Mouse (Mus musculus) hindbrain, embryonic 16.5 days (tissue): ENCODE data around the gene Mrpl19. TPM values are rescaled to one million over a fixed set of nuclear protein-coding genes. Genes with fewer than 3 reads are reported as not detected.

Experiments
- ATAC-seq: fragments of 200-750 bp; cut with Nextera tagmentation; 2 replicates; pipeline ENCODE4 v1.8.0; 2017; ENCODE audit warnings: moderate TSS enrichment, moderate library complexity
- H3K27ac ChIP-seq: fragments of 300-500 bp; sonication (generic); 2 replicates; pipeline ENCODE4 v1.5.1; 2014; ENCODE audit warnings: low read depth, mild to moderate bottlenecking, control low read depth, low read length, moderate library complexity
- H3K27me3 ChIP-seq: fragments of 300-500 bp; sonication (generic); replicated peaks from 2 replicates; pipeline ENCODE4 v1.6.1; 2014; ENCODE audit warnings: low read length; ENCODE audit not compliant: control insufficient read depth, insufficient read depth
- H3K36me3 ChIP-seq: fragments of 300-500 bp; sonication (generic); 2 replicates; pipeline ENCODE4 v1.6.1; 2014; ENCODE audit warnings: mild to moderate bottlenecking, low read length, moderate library complexity, mixed read lengths; ENCODE audit not compliant: control insufficient read depth, insufficient read depth
- H3K4me1 ChIP-seq: fragments of 300-500 bp; sonication (generic); 2 replicates; pipeline ENCODE4 v1.6.1; 2014; ENCODE audit warnings: low read depth, low read length; ENCODE audit not compliant: control insufficient read depth, insufficient read depth
- H3K4me2 ChIP-seq: fragments of 300-500 bp; sonication (generic); 2 replicates; pipeline ENCODE4 v1.6.1; 2014; ENCODE audit warnings: mild to moderate bottlenecking, low read length, control low read depth, moderate library complexity
- H3K4me3 ChIP-seq: fragments of 300-500 bp; sonication (generic); 2 replicates; pipeline ENCODE4 v1.5.1; 2014; ENCODE audit warnings: mild to moderate bottlenecking, low read length, control low read depth, moderate library complexity
- H3K9ac ChIP-seq: fragments of 300-500 bp; sonication (generic); 2 replicates; pipeline ENCODE4 v1.6.1; 2014; ENCODE audit warnings: low read depth, mild to moderate bottlenecking, control low read depth, low read length, moderate library complexity
- H3K9me3 ChIP-seq: fragments of 300-500 bp; sonication (generic); 2 replicates; pipeline ENCODE4 v1.6.1; 2014; ENCODE audit warnings: mild to moderate bottlenecking, low read length, moderate library complexity; ENCODE audit not compliant: control insufficient read depth
- WGBS: fragments of 180-500 bp; shearing (Covaris S2); extraction: QIAGEN DNeasy Blood & Tissue Kit; methylation state at CpG from one replicate; pipeline ENCODE4 v1.1.7; 2014; 5-methylcytosine and 5-hydroxymethylcytosine counted together
- polyA plus RNA-seq: library from polyadenylated mRNA; unstranded; fragments of >200 nt; fragmentation: Nextera tagmentation; extraction: Ambion mirVana; gene quantifications from 2 replicates; pipeline ENCODE4 v1.2.1, GENCODE M21; 2015

Gene Mrpl19
- polyA plus RNA-seq, 1 experiment from 2014 or later = 45.4 TPM

DNA sequence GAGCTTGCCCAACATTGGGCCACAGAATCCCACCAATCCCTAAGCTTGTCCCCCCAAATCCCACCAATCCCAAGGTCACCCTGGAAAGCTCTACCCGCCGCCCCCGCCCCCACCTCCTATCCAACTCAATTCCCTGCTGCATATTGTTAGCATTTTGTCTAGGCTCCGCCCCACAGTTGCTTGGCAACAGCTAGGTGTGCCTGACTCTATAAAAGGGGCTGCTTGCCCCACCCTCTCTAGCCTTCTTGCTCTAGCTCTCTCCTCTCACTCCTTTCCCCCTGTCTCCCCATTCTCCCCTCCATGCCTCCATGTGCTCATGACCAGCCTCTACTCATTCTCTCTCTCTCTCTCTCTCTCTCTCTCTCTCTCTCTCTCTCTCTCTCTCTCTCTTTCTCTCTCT lies 54.0 kb downstream of the Mrpl19 start:
- Histone ChIP-seq H3K9ac (no peak overlapping the region), H3K9me3 (no peaks in the 10 kb centered on the region), H3K27me3 (no peaks in the 10 kb centered on the region), H3K4me1 (no peaks in the 10 kb centered on the region), H3K27ac (no peak overlapping the region), H3K4me2 (no peak overlapping the region), H3K4me3 (no peak overlapping the region), H3K36me3 (no peaks in the 10 kb centered on the region)
- no peak for ATAC-seq
- 81% methylated on average over 4 of the region's 4 CpGs for WGBS

DNA sequence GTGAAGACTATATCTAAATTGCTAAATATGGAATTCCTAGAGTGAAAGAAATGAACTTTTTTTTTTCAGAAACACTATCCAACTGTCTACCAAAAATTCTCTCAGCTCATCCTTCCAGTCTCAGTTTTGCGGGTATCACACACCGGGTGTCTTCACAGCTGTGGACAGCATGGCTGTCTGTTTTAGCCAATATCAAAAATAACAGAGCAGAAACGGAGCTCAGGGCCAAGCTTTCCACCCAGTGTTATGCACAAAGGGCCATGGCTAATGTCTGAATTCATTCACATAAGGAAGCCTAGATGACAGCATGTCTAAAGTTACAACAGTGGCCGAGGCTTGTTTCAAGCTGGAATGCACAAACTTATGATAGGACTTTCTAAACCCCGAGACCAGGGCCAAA lies 54.5 kb downstream of the Mrpl19 start:
- Histone ChIP-seq H3K9me3 (no peaks in the 10 kb centered on the region), H3K4me2 (no peak overlapping the region), H3K4me1 (no peaks in the 10 kb centered on the region), H3K27me3 (no peaks in the 10 kb centered on the region), H3K9ac (no peak overlapping the region), H3K4me3 (no peak overlapping the region), H3K27ac (no peak overlapping the region), H3K36me3 (no peaks in the 10 kb centered on the region)
- WGBS = 85% methylated on average over 5 of the region's 5 CpGs
- no peak for ATAC-seq

DNA sequence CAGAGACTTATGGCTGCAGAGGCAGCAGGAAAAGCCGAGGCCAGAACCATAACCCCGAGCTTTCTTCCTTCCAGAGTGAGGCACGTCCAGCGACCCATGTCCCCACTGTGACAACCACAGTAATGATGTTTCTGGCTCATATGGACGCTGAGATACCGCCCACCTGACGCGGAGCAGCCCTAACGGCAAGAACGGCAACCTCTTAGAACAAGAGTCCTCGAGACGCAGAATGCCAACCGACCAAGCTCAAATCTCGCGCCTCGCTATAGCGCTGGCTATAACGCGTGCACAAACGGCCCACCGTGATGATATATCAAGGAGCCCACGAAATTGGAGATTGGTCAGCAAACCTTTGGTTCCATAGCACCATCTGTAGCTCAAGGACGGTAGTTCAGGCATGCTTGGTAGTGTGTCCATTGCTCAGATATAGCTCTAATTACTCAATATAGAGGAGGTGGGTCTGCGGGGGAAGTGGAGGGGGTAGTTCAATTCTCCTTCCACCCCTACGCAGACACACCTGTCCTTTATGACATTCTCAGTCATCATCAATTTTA lies 55.4 kb downstream of the Mrpl19 start:
- Histone ChIP-seq H3K9me3 (no peaks in the 10 kb centered on the region), H3K27me3 (no peaks in the 10 kb centered on the region), H3K4me1 (no peaks in the 10 kb centered on the region), H3K4me2 (no peak overlapping the region), H3K9ac (no peak overlapping the region), H3K4me3 (no peak overlapping the region), H3K36me3 (no peaks in the 10 kb centered on the region), H3K27ac (no peak overlapping the region)
- 87% methylated on average over 25 of the region's 25 CpGs for WGBS
- ATAC-seq = no peak

Other genes with a start within 250 kb of the Mrpl19 start
- gene Gcfc2, start 42.3 kb downstream of the Mrpl19 start, polyA plus RNA-seq = 6.5 and 6.7 TPM in 2 replicates
- gene Eva1a, start 75.1 kb upstream of the Mrpl19 start, polyA plus RNA-seq = 1.3 TPM in 2 replicates